Mouse (Mus musculus) liver, adult 2 months (tissue): ENCODE measurements around the gene Ring1. TPM values are rescaled to one million over a fixed set of nuclear protein-coding genes. Genes with fewer than 3 reads are reported as not detected.
A peak's percentile ranks its signal among the peaks of the same experiment; 100 is the strongest.
"Not testable (repeated sequence)": the region's sequence is repeated elsewhere in the genome, so short reads cannot be mapped to it uniquely, and the experiment has no call there.

Experiments
- DNase-seq: peaks from one replicate; pipeline ENCODE4 v3.0.0-alpha.2; 2011; ENCODE audit warnings: low read depth, low spot score; ENCODE audit errors: extremely low read depth
- H3K27ac ChIP-seq: fragments of 200-500 bp; replicated peaks from 2 replicates; pipeline ENCODE4 v1.5.1; 2012; ENCODE audit warnings: low read depth, mild to moderate bottlenecking, control low read depth, inconsistent platforms, low read length; ENCODE audit not compliant: insufficient read depth
- H3K27me3 ChIP-seq: fragments of 200-500 bp; 2 replicates; pipeline ENCODE4 v1.6.1; 2012; ENCODE audit warnings: mild to moderate bottlenecking, moderate library complexity, low read length, inconsistent platforms; ENCODE audit not compliant: control insufficient read depth, insufficient read depth
- H3K36me3 ChIP-seq: fragments of 200-500 bp; 2 replicates; pipeline ENCODE4 v1.6.1; 2012; ENCODE audit warnings: low read length, inconsistent platforms; ENCODE audit not compliant: control insufficient read depth, insufficient read depth
- H3K4me1 ChIP-seq: fragments of 200-500 bp; 2 replicates; pipeline ENCODE4 v1.6.1; 2011; ENCODE audit warnings: low read length; ENCODE audit not compliant: control insufficient read depth, insufficient read depth
- H3K4me3 ChIP-seq: fragments of 200-500 bp; 2 replicates; pipeline ENCODE4 v1.5.1; 2011; ENCODE audit warnings: low read depth, mild to moderate bottlenecking, control low read depth, low read length, moderate library complexity; ENCODE audit not compliant: insufficient read depth
- H3K79me2 ChIP-seq: fragments of 200-500 bp; 2 replicates; pipeline ENCODE4 v1.6.1; 2012; ENCODE audit warnings: inconsistent platforms, mild to moderate bottlenecking, low read length, moderate library complexity; ENCODE audit not compliant: control insufficient read depth, insufficient read depth
- H3K9ac ChIP-seq: fragments of 200-500 bp; 2 replicates; pipeline ENCODE4 v1.6.1; 2012; ENCODE audit warnings: low read depth, mild to moderate bottlenecking, control low read depth, inconsistent platforms, low read length
- CTCF ChIP-seq: fragments of 200-500 bp; IDR thresholded peaks from 2 replicates; pipeline ENCODE4 v1.5.1; 2011; ENCODE audit warnings: low read depth, low read length, control low read depth
- POLR2A ChIP-seq: fragments of 200-500 bp; IDR thresholded peaks from 2 replicates; pipeline ENCODE4 v1.6.1; 2011; ENCODE audit warnings: low read length, control low read depth; ENCODE audit not compliant: insufficient read depth; ENCODE audit errors: extremely low read depth
- WGBS: fragments of 180-500 bp; shearing (Covaris S2); methylation state at CpG from one replicate; pipeline ENCODE4 v1.1.7; 2018; 5-methylcytosine and 5-hydroxymethylcytosine counted together
- polyA plus RNA-seq: library from polyadenylated mRNA; depleted of rRNA; stranded (reverse); fragments of >200 nt; gene quantifications from 2 replicates; pipeline ENCODE4 v1.2.3, GENCODE M21; 2012
- total RNA-seq: library from RNA; depleted of rRNA; stranded (reverse); fragments of >200 nt; gene quantifications from 2 replicates; pipeline ENCODE4 v1.2.3, GENCODE M21; 2014

The Ring1 gene
- total and polyA plus RNA-seq, 2 experiments: 10.0 to 33.8 TPM

DNA sequence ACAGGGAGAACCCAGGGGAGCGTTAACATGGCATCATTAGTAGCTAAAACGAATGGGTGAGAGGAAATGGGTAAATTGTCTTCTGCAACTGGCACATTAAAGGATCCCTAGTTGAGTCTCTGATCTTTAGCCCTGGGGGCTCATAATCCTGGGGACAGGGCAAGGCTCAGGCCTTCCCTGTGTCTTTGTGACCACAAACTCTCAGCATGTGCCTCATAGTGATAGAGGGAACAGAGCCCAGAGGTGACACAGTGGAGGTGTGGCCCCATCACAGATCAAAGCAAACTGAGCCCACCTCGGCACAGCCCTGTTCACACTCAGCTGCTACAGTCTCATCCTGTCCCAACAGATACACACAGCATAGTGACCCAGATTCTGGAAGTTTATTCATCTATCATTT lies 28.8 kb downstream of the Ring1 start:
- TF ChIP-seq CTCF: no peak
- TF ChIP-seq POLR2A: no peak
- 73% methylated on average over 3 of the region's 3 CpGs for WGBS
- DNase-seq: no peak
- Histone ChIP-seq H3K4me3 (no peak overlapping the region), H3K4me1 (no peaks in the 10 kb centered on the region; the same call in 1 of the 2 replicates), H3K9ac (no peak overlapping the region), H3K36me3 (peaks cover 19% of the 10 kb centered on the region), H3K79me2 (peaks cover 3% of the 10 kb centered on the region; the same call in 1 of the 2 replicates), H3K27me3 (no peaks in the 10 kb centered on the region), H3K27ac (no peak overlapping the region)

- Histone ChIP-seq H3K79me2 (peaks cover 3% of the 10 kb centered on the region; the same call in 1 of the 2 replicates), H3K27me3 (no peaks in the 10 kb centered on the region), H3K4me1 (no peaks in the 10 kb centered on the region), H3K27ac (no peak overlapping the region), H3K4me3 (no peak overlapping the region), H3K36me3 (peaks cover 19% of the 10 kb centered on the region), H3K9ac (no peak overlapping the region)
- 92% methylated on average over 8 of the region's 8 CpGs for WGBS
- no peak for TF ChIP-seq POLR2A
- no peak for TF ChIP-seq CTCF
- no peak for DNase-seq
These were observed 29.5 kb downstream of the Ring1 start for GRCm38 (mm10) chr17:33994959-33995358.

GRCm38 (mm10) chr17:33991788-33992664 lies 32.5 kb downstream of the Ring1 start:
- Histone ChIP-seq H3K27me3 (no peaks in the 10 kb centered on the region), H3K27ac (no peak overlapping the region), H3K79me2 (no peaks in the 10 kb centered on the region), H3K9ac (no peak overlapping the region), H3K36me3 (peaks cover 7% of the 10 kb centered on the region; the same call in 1 of the 2 replicates), H3K4me3 (no peak overlapping the region), H3K4me1 (no peaks in the 10 kb centered on the region)
- TF ChIP-seq CTCF: peak; percentile 70
- no peak for TF ChIP-seq POLR2A
- peak; percentile 67 for DNase-seq
- WGBS: 31% methylated on average over 10 of the region's 10 CpGs

GRCm38 (mm10) chr17:33982136-33982535 lies 42.3 kb downstream of the Ring1 start:
- not testable (repeated sequence) for H3K9ac ChIP-seq, H3K27me3 ChIP-seq, DNase-seq, H3K79me2 ChIP-seq, H3K4me3 ChIP-seq, H3K36me3 ChIP-seq, H3K27ac ChIP-seq
- 4% methylated on average over 8 of the region's 8 CpGs for WGBS
- peaks cover 17% of the 10 kb centered on the region for H3K4me1 ChIP-seq
- peak; percentile 73 for TF ChIP-seq CTCF

- Histone ChIP-seq H3K9ac (peak overlapping the region; percentile 31), H3K4me3 (peak overlapping the region; percentile 52), H3K27ac (peak overlapping the region; percentile 69), H3K4me1 (peaks cover 17% of the 10 kb centered on the region)
- WGBS: under 1% methylated on average over 27 of the region's 27 CpGs
- H3K79me2 ChIP-seq, H3K27me3 ChIP-seq, H3K36me3 ChIP-seq: not testable (repeated sequence)
- TF ChIP-seq CTCF: peak; percentile 51
- 0 out of 2 replicates have a peak, but pooled peaks have one; percentile 14 for TF ChIP-seq POLR2A
- peak; percentile 92 for DNase-seq
These were observed 43.1 kb downstream of the Ring1 start for GRCm38 (mm10) chr17:33981192-33981909.
